Mouse (Mus musculus): ENCODE measurements at regions not wholly inside any gene's neighbourhood (a gene's known extent, or its start where the extent isn't known, plus 50 kb on each side); places are given as distances from the start of the nearest gene placed in this dataset.

DNA sequence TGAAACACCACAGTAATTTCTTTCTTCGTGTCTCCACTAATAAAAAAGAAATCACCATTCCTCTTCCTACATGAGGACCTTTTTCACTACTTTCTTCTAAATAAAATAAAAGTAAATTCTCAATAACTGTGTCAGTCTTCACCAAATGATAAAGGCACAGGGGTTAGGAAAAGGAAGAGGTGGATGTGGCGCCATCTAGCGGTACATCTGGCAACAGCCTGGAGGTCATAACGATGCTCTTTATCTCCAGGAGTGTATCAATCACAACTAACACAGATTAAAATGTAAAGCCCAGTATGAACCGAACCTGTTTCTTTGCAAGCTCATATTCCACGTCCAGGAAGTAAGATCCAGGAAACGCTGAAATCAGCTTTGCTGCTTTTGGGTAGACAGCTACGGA lies 793.0 kb downstream of the Gm7489 start:
- peak in 1 of 2 experiments; percentile 11 for DNase-seq (ENCODE audit: low spot score in 2 of 2)
